8 mouse cellular contexts compared by ENCODE assay signal in the genomic region with DNA sequence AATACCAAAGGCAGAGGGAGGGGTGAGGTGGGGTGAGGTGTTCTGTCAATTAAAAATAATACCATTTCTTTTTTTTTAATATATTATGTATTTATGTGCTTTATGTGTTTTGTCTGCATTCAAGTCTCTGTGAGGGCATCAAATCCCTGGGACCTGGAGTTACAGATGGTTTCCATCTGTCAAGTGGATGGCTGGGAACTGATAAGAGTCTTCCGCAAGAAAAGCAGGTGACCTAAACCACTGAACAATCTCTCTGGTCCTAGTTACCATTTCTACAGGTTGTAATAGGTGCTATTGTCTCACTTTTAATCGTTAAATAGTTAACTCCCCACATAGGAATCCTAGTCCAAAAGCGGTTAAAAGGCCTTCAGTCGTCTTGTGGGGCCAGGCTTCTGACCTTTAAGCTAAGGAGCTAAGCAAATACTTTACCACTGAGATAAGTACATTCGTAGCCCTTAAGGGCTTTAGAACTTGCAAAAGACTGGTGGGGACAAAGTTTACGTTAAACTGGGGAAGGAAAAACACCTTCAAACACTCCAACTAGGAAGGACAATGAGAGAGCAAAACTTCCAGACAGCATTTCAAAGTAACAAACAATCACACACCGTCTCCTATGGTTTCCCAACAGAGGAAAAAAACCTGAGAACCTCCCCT. TPM values are rescaled to one million over a fixed set of nuclear protein-coding genes. Genes with fewer than 3 reads are reported as not detected.
DNase-seq lines count a peak whose midpoint lies in the region; ATAC-seq and TF ChIP-seq lines count a peak whose summit lies in the region.

No protein-coding gene starts in this region.

- TF ChIP-seq POLR2A in liver, adult 2 months (IDR thresholded peaks at IDR 0.05; ENCODE audit: extremely low read depth, insufficient read depth, low read length), result no peak

- H3K79me3 ChIP-seq in C2C12 (ENCODE audit: low read depth), result peaks cover 33% of the 10 kb centered on the region

- H3K36me3 ChIP-seq in C2C12 (ENCODE audit: control insufficient read depth, insufficient read depth), result peaks cover 11% of the 10 kb centered on the region
- peaks cover 7% of the 10 kb centered on the region; the same call in 1 of the 2 replicates for H3K36me3 ChIP-seq in forebrain, embryonic 14.5 days (ENCODE audit: control insufficient read depth, insufficient read depth, low read length)
- H3K36me3 ChIP-seq in liver, adult 2 months (ENCODE audit: control insufficient read depth, insufficient read depth, low read length), result peaks cover 10% of the 10 kb centered on the region
- H3K36me3 ChIP-seq in neural tube, embryonic 13.5 days, result peaks cover 5% of the 10 kb centered on the region

- peaks cover 13% of the 10 kb centered on the region for H3K4me1 ChIP-seq in forebrain, embryonic 14.5 days (ENCODE audit: control insufficient read depth, insufficient read depth, low read length)
- H3K4me1 ChIP-seq in liver, adult 2 months (ENCODE audit: control insufficient read depth, insufficient read depth, low read length), result peaks cover 6% of the 10 kb centered on the region; the same call in 1 of the 2 replicates
- peaks cover 23% of the 10 kb centered on the region for H3K4me1 ChIP-seq in neural tube, embryonic 13.5 days (replicated peaks)

- no peak for TF ChIP-seq CTCF in C2C12 (IDR thresholded peaks at IDR 0.05; ENCODE audit: control insufficient read depth, insufficient read depth, insufficient read length)
- no peak for TF ChIP-seq CTCF in liver, adult 2 months (IDR thresholded peaks at IDR 0.05; ENCODE audit: low read depth, low read length)

- peak overlapping the region; percentile 71; the same call in 1 of the 2 replicates for H3K9ac ChIP-seq in forebrain, embryonic 14.5 days (ENCODE audit: low read length)
- H3K9ac ChIP-seq in liver, adult 2 months (ENCODE audit: low read depth, low read length), result no peak overlapping the region
- peak overlapping the region; percentile 82 for H3K9ac ChIP-seq in neural tube, embryonic 13.5 days

- H3ac ChIP-seq in C2C12 (ENCODE audit: control insufficient read depth, insufficient read length, low read depth), result no peak overlapping the region

- H3K79me2 ChIP-seq in C2C12 (ENCODE audit: control insufficient read depth, insufficient read depth), result peaks cover 76% of the 10 kb centered on the region
- peaks cover 3% of the 10 kb centered on the region; the same call in 1 of the 2 replicates for H3K79me2 ChIP-seq in liver, adult 2 months (ENCODE audit: control insufficient read depth, insufficient read depth, low read length)

- H3K4me3 ChIP-seq in C2C12 (ENCODE audit: insufficient read depth, poor library complexity, severe bottlenecking), result peak overlapping the region; percentile 76
- H3K4me3 ChIP-seq in forebrain, embryonic 14.5 days (ENCODE audit: low read depth, low read length), result peak overlapping the region; percentile 85
- peak overlapping the region; percentile 48 for H3K4me3 ChIP-seq in liver, adult 2 months (ENCODE audit: insufficient read depth, low read depth, low read length)
- H3K4me3 ChIP-seq in neural tube, embryonic 13.5 days, result peak overlapping the region; percentile 94

- DNase-seq in ES-CJ7 (ENCODE audit: low read depth, low spot score), result peak; percentile 46
- no peak for DNase-seq in forebrain, embryonic 14.5 days (ENCODE audit: low spot score)
- peak; percentile 39 for DNase-seq in liver, adult 2 months (ENCODE audit: extremely low read depth, low read depth, low spot score)
- DNase-seq in frontal cortex, adult 2 months (ENCODE audit: extremely low spot score in 1 of 2, low spot score in 1 of 2), result no peak
- no peak for DNase-seq in thymus, adult 18-20 months

- no peak overlapping the region for H3K27ac ChIP-seq in forebrain, embryonic 14.5 days (ENCODE audit: low read depth, low read length)
- no peak overlapping the region for H3K27ac ChIP-seq in liver, adult 2 months (replicated peaks; ENCODE audit: insufficient read depth, low read depth, low read length)
- H3K27ac ChIP-seq in neural tube, embryonic 13.5 days (replicated peaks), result no peak overlapping the region

- H3K4me2 ChIP-seq in forebrain, embryonic 14.5 days (ENCODE audit: low read length), result peak overlapping the region; percentile 61
- peak overlapping the region; percentile 67 for H3K4me2 ChIP-seq in neural tube, embryonic 13.5 days

- no peak for ATAC-seq in forebrain, embryonic 14.5 days
- ATAC-seq in neural tube, embryonic 13.5 days (ENCODE audit: low read depth), result no peak
- ATAC-seq in inflammation-experienced regulatory T-cells, adult 6 months, result no peak

- no peaks in the 10 kb centered on the region for H3K9me3 ChIP-seq in forebrain, embryonic 14.5 days (replicated peaks; ENCODE audit: control insufficient read depth, low read length)
- no peaks in the 10 kb centered on the region for H3K9me3 ChIP-seq in neural tube, embryonic 13.5 days

- WGBS in forebrain, embryonic 14.5 days, result 31% methylated on average over 7 of the region's 7 CpGs
- 8% methylated on average over 7 of the region's 7 CpGs for WGBS in liver, adult 2 months
- WGBS in neural tube, embryonic 13.5 days, result 33% methylated on average over 7 of the region's 7 CpGs

- no peaks in the 10 kb centered on the region for H3K27me3 ChIP-seq in C2C12 (ENCODE audit: control insufficient read depth, insufficient read depth, insufficient read length)
- H3K27me3 ChIP-seq in forebrain, embryonic 14.5 days (replicated peaks; ENCODE audit: control insufficient read depth, insufficient read depth, low read length), result no peaks in the 10 kb centered on the region
- H3K27me3 ChIP-seq in liver, adult 2 months (ENCODE audit: control insufficient read depth, insufficient read depth, low read length), result no peaks in the 10 kb centered on the region
- no peaks in the 10 kb centered on the region for H3K27me3 ChIP-seq in neural tube, embryonic 13.5 days

TF ChIP-seq in C2C12, 6 proteins besides CTCF, POLR2A, EP300 and RAD21:
- no peak for TF ChIP-seq FOSL1 (IDR thresholded peaks at IDR 0.05; ENCODE audit: insufficient read depth, low read length, poor library complexity, severe bottlenecking)
- no peak for TF ChIP-seq USF1 (IDR thresholded peaks at IDR 0.05; ENCODE audit: low read depth)
- TF ChIP-seq MAX (IDR thresholded peaks at IDR 0.05), result no peak
- no peak for TF ChIP-seq MYOD1 (IDR thresholded peaks at IDR 0.05; ENCODE audit: control insufficient read depth, insufficient read length, low read depth)
- no peak for TF ChIP-seq MYOG (IDR thresholded peaks at IDR 0.05; ENCODE audit: control insufficient read depth, extremely low read depth, insufficient read length)
- no peak for TF ChIP-seq CEBPB (IDR thresholded peaks at IDR 0.05; ENCODE audit: low read depth)

RNA-seq across cellular contexts. Expression of gene Swt1, which starts 1.2 kb away (rescaled TPM):
- polyA plus RNA-seq in C2C12 (2012; fragmentation: generic; extraction: Trizol), result 1.7 TPM
- 16.0 and 21.3 TPM in 2 replicates for polyA plus RNA-seq in forebrain, embryonic 14.5 days (2014; fragmentation: Nextera tagmentation; extraction: Ambion mirVana)
- 20.2 and 27.0 TPM in 2 replicates for total RNA-seq in liver, adult 2 months (2014; rRNA removed)
- 2.5 and 6.8 TPM in 2 replicates for polyA plus RNA-seq in liver, adult 2 months (2012; rRNA removed)
- polyA plus RNA-seq in neural tube, embryonic 13.5 days (2015; fragmentation: Nextera tagmentation; extraction: Ambion mirVana), result 15.5 and 20.2 TPM in 2 replicates
- polyA plus RNA-seq in frontal cortex, adult 2 months (2012; rRNA removed), result 12.1 and 16.3 TPM in 2 replicates
- polyA plus RNA-seq in inflammation-experienced regulatory T-cells, adult 6 months (2017; shearing (Covaris generic)), result 10 to 100 TPM; 38.3 to 57.7 (median 45.1) TPM

RNA-seq across cellular contexts. Expression of gene Trmt1l, which starts 1.3 kb away (rescaled TPM):
- polyA plus RNA-seq in C2C12 (2012; fragmentation: generic; extraction: Trizol), result 9.7 TPM
- polyA plus RNA-seq in forebrain, embryonic 14.5 days (2014; fragmentation: Nextera tagmentation; extraction: Ambion mirVana), result 34.5 and 45.3 TPM in 2 replicates
- total RNA-seq in liver, adult 2 months (2014; rRNA removed), result 15.9 TPM in 2 replicates
- polyA plus RNA-seq in liver, adult 2 months (2012; rRNA removed), result 8.3 and 9.6 TPM in 2 replicates
- 56.2 TPM in 2 replicates for polyA plus RNA-seq in neural tube, embryonic 13.5 days (2015; fragmentation: Nextera tagmentation; extraction: Ambion mirVana)
- polyA plus RNA-seq in frontal cortex, adult 2 months (2012; rRNA removed), result 30.8 and 31.8 TPM in 2 replicates
- 10 to 100 TPM; 34.3 to 48.4 (median 45.0) TPM for polyA plus RNA-seq in inflammation-experienced regulatory T-cells, adult 6 months (2017; shearing (Covaris generic))

Comparison
In these comparisons a context has a peak if more than half of its experiments do, and no peak if none do; other contexts are left out.
1. DNase-seq: peak in ES-CJ7 (single experiment) and liver, adult 2 months (single experiment); none in forebrain, embryonic 14.5 days (single experiment), frontal cortex, adult 2 months (0 of 2) and thymus, adult 18-20 months (0 of 2).
2. Peak in every context shown above with its lines, with median percentiles within 50 percentile points of each other: H3K4me3 ChIP-seq.